Mouse (Mus musculus): ENCODE data around the gene Igfbpl1.

The Igfbpl1 gene

GRCm38 (mm10) chr4:45826275-45827040 is at the start of gene Igfbpl1:
Gene Igfbpl1, minus strand, starts transcription at chr4:45826923.
- DNase-seq (ENCODE audit: low spot score): no peak

DNA sequence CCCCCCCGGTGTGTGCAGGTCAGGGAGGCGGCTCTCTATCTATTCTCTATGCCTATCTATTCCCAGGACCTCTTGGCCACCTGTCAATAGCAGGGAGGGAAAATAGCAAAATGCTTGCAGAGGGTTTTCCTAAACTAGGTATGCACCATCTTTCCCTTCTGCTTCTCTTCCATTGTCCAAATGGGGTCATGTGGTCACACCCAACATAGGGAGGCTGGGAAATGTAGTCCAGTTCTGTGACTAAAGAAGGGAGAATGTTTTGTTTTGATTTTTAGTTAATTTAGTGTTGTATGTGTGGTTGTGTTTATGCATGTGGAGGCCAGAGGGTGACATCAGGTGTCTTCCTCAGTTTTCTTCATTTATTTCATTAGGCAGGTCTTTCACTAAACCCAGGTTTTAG is 45.4 kb upstream of the Igfbpl1 start:
- DNase-seq (ENCODE audit: low spot score): no peak

- no peak for DNase-seq (ENCODE audit: low spot score)
Measured at GRCm38 (mm10) chr4:45869021-45869815, 42.5 kb upstream of the Igfbpl1 start.

DNA sequence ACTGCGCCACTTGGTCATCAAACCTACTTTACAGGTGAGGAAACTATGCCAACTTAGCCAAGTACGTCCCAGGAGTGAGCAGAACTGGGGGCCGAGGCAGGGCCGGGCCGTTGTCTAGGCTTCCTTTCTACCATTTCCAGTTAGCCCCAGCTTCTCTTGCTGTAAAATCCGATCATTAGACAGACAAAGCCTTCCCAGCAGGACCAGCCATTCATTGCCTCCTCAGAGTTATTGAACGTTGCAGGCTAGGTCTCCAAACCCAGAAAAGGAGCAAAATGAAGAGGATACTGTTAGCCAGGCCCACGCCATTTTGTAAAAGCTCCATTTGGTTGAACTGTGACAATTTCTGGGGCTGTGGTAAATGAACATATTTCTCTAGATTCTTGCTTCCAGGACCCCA is 40.7 kb upstream of the Igfbpl1 start:
- no peak for DNase-seq (ENCODE audit: low spot score)

DNA sequence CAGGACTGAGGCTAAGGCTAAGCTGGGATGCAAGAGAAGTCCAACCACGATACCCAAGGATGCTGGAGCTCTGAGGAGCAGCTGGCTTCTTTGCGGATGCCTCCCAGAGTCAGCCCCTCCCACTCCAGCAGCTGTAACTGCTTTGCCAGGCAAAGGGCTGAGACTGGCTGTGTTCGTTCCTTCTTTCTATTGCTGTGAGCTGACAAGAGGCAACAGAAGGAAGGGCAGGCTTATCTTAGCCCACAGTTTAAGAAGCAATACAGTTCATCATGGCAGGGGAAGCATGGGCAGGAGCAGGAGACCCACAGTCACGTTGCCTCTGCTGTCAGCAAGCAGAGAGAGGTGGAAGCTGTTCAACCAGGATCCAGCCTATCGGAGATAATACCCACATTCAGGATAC is 34.4 kb upstream of the Igfbpl1 start:
- DNase-seq (ENCODE audit: low spot score): no peak

DNA sequence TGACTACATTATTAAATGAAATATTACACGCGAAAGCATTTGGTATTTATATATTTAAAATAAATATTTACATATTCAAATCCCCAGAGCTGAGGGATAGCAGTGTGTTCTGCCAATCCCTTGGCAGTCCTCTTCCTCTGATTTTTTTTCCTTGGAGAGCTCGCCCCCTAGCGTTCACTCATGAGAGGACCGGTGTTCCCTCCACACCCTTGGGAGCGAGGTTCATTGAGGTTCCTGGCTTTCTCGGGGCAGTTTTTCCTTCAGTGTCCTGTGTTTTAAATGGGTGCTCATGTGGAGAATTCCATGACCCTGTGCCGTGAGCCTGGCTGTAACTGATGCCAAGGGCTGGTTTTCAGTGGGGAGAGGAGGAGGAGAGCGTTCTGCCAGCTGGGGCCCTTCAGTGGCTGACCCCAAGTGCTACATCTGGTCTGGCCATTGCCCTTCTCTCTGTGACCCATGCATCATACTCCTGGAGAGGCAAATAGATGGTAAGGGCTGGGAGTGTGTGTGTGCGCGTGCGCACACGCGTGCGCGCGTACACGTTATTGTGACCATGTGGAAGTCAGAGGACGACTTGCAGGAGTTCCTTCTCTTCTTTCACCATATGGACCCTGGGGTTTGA is 29.2 kb upstream of the Igfbpl1 start:
- peak; percentile 28 for DNase-seq (ENCODE audit: low spot score)

DNA sequence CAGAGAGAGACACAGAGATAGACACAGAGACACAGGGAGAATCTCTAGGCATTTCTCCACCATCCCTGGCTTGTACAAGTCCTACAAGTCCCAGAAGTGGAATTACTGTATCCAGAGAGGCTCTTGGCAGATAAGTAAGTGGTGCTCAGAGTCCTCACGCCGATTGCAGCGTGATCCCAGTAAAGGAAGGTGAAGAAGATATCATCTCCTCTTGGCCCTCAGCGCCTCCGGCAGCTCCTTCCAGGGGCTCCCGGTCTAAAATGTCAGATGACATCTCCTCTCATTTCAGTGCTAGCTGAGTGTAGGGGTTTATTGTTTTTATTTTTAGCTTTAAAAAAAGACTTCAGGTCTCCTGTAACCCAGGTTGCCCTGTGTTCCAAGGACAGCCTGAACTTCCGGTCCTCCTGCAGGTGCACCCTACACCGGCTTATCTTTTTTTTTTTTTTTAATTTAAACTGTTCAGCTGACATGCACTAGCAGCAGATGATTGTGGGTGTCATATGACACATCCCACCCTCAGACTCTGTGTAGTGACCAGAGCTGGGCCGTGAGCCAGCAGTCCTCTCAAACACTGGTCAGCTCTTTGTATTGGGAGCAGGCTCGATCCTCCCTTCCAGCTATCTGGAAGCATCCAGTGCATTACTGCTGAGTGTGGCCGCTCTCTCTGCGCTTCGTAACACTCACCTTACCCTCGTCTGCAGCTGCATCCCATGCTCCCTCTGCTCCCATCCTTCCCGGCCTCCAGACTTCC is 26.9 kb upstream of the Igfbpl1 start:
- no peak for DNase-seq (ENCODE audit: low spot score)

- no peak for DNase-seq (ENCODE audit: low spot score)
Measured at GRCm38 (mm10) chr4:45851640-45852051, 24.9 kb upstream of the Igfbpl1 start.

DNA sequence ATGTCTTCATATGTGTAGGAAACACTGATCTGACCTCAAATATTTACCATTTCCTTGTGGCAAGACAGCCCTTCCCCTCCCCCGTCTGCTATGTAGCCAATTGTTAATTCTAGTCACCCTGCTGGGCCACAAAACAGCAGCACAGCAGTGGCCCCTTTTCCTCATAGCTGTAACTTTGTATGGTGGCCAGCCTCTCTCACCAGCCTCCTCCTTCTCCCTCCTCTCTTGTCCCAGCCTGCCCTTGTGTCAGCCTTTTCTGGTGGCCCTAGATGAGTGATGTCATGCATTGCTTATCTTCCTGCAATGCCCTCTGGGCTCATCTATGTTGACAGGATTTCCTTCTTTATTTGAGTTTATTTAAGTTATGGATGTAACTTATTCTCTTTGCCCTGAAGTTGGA is 22.7 kb upstream of the Igfbpl1 start:
- DNase-seq (ENCODE audit: low spot score): no peak

DNA sequence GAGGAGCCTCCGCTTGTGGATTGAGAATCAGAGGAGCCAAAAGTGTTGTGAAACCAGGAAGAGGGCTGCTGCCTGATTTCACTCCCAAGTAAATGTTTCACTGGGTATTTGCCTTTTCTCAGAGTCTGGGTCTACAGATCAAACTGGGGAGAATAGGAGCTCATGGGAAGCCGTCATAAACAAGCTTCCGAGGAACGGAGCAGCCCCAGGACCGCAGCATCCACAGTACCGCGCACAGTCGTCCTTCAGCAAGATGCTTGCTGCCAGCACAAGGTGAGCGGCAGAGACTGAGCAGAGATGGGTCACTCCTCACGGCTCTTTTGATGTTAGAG is 22.1 kb upstream of the Igfbpl1 start:
- no peak for DNase-seq (ENCODE audit: low spot score)

DNA sequence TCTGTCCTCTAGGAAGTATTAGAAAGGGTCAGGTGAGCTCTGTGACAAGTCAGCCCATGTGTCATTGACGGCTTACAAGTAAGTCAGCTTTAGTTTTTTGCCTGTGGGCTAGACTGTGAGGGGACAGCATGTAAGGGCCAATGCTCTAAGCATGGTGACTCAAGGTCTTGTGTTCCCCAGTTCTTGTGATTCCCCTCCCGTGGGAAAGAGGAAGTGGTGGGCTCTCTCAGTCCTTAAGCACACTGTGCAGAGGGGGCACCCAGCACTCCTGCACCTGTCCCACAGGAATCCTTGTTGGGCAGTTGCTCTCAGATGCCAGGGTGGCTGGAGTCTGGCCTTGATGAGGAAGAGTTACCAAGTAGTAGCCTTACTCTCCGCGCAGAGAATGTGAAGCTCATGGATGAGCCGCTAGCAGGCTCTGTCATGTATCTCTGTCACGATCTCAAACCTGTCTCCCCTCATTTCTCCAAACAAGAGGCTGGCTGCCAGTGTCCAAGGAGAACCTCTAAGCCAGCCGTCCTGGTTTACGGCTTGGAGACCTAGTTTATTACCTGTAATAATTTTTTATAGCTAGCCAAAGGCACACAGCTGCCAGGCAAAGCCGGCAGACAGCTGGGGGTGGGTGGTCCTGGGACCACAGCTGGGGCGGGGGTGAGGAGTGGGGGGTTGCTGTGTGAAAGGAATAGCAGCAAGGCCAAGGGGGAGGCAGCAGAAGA is 21.5 kb upstream of the Igfbpl1 start, which contains the start of gene Stra6l:
Gene Stra6l (plus strand): TSS at position 556 of the 716 bp plus-strand sequence.
- no peak for DNase-seq (ENCODE audit: low spot score)

GRCm38 (mm10) chr4:45846263-45846662 is 19.5 kb upstream of the Igfbpl1 start:
- DNase-seq (ENCODE audit: low spot score): no peak

- no peak for DNase-seq (ENCODE audit: low spot score)
Measured at GRCm38 (mm10) chr4:45844355-45844754, 17.6 kb upstream of the Igfbpl1 start.

DNA sequence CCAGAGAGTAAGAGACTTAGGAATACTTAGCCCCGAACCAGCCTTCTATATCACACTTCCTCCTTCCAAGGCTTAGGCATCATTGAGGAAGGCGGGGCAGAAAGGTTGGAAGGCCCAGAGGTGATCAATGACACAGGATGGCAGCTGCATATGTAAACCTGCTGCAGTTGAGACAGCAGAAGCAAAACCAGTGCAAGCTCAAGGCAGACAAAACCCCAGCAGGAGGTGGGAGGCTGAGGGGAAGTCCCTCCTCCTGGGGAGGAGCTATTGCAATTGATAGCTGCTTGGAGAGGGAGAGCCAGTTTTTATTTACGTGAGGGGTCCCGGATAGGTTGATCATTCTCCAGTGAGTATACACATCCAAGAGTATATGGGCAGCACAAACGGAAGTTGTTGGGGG is 6.7 kb upstream of the Igfbpl1 start:
- no peak for DNase-seq (ENCODE audit: low spot score)

- DNase-seq (ENCODE audit: low spot score): peak; percentile 61
Measured at GRCm38 (mm10) chr4:45831996-45832395, 5.3 kb upstream of the Igfbpl1 start.

DNA sequence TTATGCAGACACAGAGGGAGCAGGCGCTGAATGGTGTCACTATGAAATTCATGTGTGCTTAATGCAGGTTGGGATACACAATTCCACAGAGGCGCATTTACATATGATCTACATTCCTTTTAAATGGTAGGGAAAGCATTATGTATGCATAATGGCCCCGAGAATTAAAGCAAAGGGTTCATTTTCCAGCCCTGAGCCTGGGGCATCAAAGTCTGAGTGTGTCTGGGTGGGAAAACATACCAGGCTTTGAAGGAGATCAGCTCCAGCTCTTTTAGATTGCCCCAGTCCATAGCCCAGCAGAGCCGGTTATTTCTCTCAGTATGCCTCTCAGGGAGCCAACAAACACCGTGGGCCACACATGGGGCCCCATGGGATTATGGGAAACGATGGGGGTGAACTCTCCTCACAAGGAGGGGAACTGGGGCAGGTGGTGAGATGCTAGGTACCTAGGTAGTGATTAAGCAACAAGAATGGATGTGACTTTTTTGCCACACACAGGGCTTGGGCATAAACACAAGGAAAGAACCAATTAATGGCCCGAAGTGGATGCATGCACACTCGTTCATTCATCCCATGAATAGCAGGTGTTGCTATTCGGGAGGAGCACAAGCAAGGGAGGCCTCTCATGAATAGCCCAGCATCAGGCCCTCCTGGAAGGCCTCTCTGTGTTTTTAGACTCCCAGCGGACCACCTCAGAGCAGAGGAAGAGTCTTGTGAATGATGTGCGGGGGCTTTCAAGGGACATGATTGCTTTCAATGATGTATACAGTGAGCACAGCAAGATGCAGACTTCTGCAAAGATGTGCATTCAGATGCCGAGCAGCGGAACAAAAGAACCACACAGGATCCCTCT is 3.4 kb upstream of the Igfbpl1 start:
- no peak for DNase-seq (ENCODE audit: low spot score)

- no peak for DNase-seq (ENCODE audit: low spot score)
Measured at GRCm38 (mm10) chr4:45824761-45825556, 1.8 kb downstream of the Igfbpl1 start.

GRCm38 (mm10) chr4:45824049-45824760 is 2.5 kb downstream of the Igfbpl1 start:
- DNase-seq (ENCODE audit: low spot score): no peak
